Mouse (Mus musculus) CH12.LX (cell line): ENCODE data around the gene Pou4f2. TPM values are rescaled to one million over a fixed set of nuclear protein-coding genes. Genes with fewer than 3 reads are reported as not detected.

ENCODE experiments used
- DNase-seq: peaks from one replicate; pipeline ENCODE4 v3.0.0-alpha.2; 2013; ENCODE audit errors: extremely low read depth
- H3K27ac ChIP-seq: 2 replicates; pipeline ENCODE4 v1.5.1; 2012; ENCODE audit warnings: low read depth, mild to moderate bottlenecking, control low read depth, moderate library complexity; ENCODE audit not compliant: insufficient read depth
- H3K27me3 ChIP-seq: replicated peaks from 2 replicates; pipeline ENCODE3; 2012; ENCODE audit warnings: inconsistent platforms
- H3K36me3 ChIP-seq, 2 experiments: replicated peaks in 1 of 2; 2 replicates each; pipeline versions ENCODE3 to v1.6.1; 2012; ENCODE audit warnings: inconsistent platforms in 1 of 2, low read length in 1 of 2, mild to moderate bottlenecking in 1 of 2, mixed read lengths in 1 of 2, moderate library complexity in 1 of 2; ENCODE audit not compliant: control insufficient read depth in 1 of 2, insufficient read depth in 1 of 2
- H3K4me1 ChIP-seq, 2 experiments: 2 replicates each; pipeline ENCODE4 v1.6.1; 2012; ENCODE audit warnings: inconsistent platforms in 1 of 2, moderate library complexity in 1 of 2; ENCODE audit not compliant: insufficient read depth in 2 of 2, control insufficient read depth in 1 of 2
- H3K4me2 ChIP-seq: 2 replicates; pipeline ENCODE4 v1.6.1; 2012; ENCODE audit warnings: low read depth, mild to moderate bottlenecking, control low read depth; ENCODE audit not compliant: poor library complexity, insufficient read depth, severe bottlenecking
- H3K4me3 ChIP-seq, 3 experiments: fragments of 150-350 bp in 1 of 3; sonication (generic) in 1 of 3; replicated peaks in 1 of 3; 2 replicates each; pipeline versions ENCODE3 to v1.5.1; 2011 to 2012; ENCODE audit warnings: low read depth in 2 of 3, low read length in 2 of 3, mild to moderate bottlenecking in 2 of 3, moderate library complexity in 2 of 3, control low read depth in 1 of 3, improper control_type of control experiment in 1 of 3, inconsistent platforms in 1 of 3, mixed read lengths in 1 of 3; ENCODE audit not compliant: poor library complexity in 1 of 3
- H3K79me2 ChIP-seq: replicated peaks from 2 replicates; pipeline ENCODE4 v1.6.1; 2012; ENCODE audit warnings: mild to moderate bottlenecking, moderate library complexity; ENCODE audit not compliant: control insufficient read depth, poor library complexity, insufficient read depth, severe bottlenecking; ENCODE audit errors: extremely low read depth
- H3K9ac ChIP-seq: 2 replicates; pipeline ENCODE4 v1.6.1; 2012; ENCODE audit warnings: low read depth, mild to moderate bottlenecking, control low read depth, moderate library complexity; ENCODE audit not compliant: insufficient read depth
- H3K9me3 ChIP-seq: replicated peaks from 2 replicates; pipeline ENCODE3; 2012; ENCODE audit warnings: low read length, inconsistent platforms, mixed read lengths
- CTCF ChIP-seq, 2 experiments: IDR thresholded peaks in 1 of 2; conservative IDR thresholded peaks in 1 of 2; 2 replicates each; pipeline ENCODE4 v1.5.1; 2011 to 2012; ENCODE audit warnings: low read depth in 2 of 2, low read length in 2 of 2, improper control_type of control experiment in 1 of 2, inconsistent platforms in 1 of 2, mild to moderate bottlenecking in 1 of 2, moderate library complexity in 1 of 2
- GABPA ChIP-seq: IDR thresholded peaks from 2 replicates; pipeline ENCODE4 v1.6.1; 2012; ENCODE audit warnings: low read depth, low read length, improper control_type of control experiment, inconsistent platforms; ENCODE audit not compliant: insufficient replicate concordance
- JUN ChIP-seq: IDR thresholded peaks from 2 replicates; pipeline ENCODE4 v1.6.1; 2011; ENCODE audit warnings: low read depth, mild to moderate bottlenecking, low read length, improper control_type of control experiment, moderate library complexity; ENCODE audit not compliant: insufficient read depth
- MAX ChIP-seq: IDR thresholded peaks from 2 replicates; pipeline ENCODE4 v1.6.1; 2011; ENCODE audit warnings: low read length, improper control_type of control experiment
- RAD21 ChIP-seq: IDR thresholded peaks from 2 replicates; pipeline ENCODE4 v1.6.1; 2011; ENCODE audit warnings: low read depth, mild to moderate bottlenecking, low read length, improper control_type of control experiment, moderate library complexity
- SMC3 ChIP-seq: IDR thresholded peaks from 2 replicates; pipeline ENCODE4 v1.6.1; 2011; ENCODE audit warnings: low read depth, low read length, improper control_type of control experiment
- USF1 ChIP-seq: IDR thresholded peaks from 2 replicates; pipeline ENCODE4 v1.6.1; 2014; ENCODE audit warnings: low read depth, mild to moderate bottlenecking, inconsistent platforms, low read length, improper control_type of control experiment
- ZNF384 ChIP-seq: IDR thresholded peaks from 2 replicates; pipeline ENCODE4 v1.6.1; 2012; ENCODE audit warnings: low read depth, low read length, improper control_type of control experiment, inconsistent platforms
- dilution Hi-C: fragments of 300-500 bp; cut with MboI; formaldehyde crosslinking; loops from 2 replicates; pipeline ENCODE4 v1.14.3; 2020; ENCODE audit warnings: low sequenced_read_pairs; ENCODE audit not compliant: extremely low pct_unique_long_range_greater_than_20kb, extremely low pct_ligation_motif_present
- in situ Hi-C: fragments of 300-500 bp; cut with MboI; formaldehyde crosslinking; loops from 3 replicates; pipeline ENCODE4 v1.14.3; 2019; ENCODE audit warnings: low sequenced_read_pairs, low pct_ligation_motif_present, low pct_unique_long_range_greater_than_20kb, mixed read lengths
- polyA plus RNA-seq: library from polyadenylated mRNA; unstranded; fragments of >175 nt; gene quantifications from 2 replicates; pipeline ENCODE4 v1.2.1, GENCODE M21; 2012; ENCODE audit warnings: low read depth; ENCODE audit not compliant: insufficient read length
- total RNA-seq, 2 experiments: library from RNA; depleted of rRNA; stranded (reverse); fragments of 300-350 nt in 1 of 2; fragments of >200 nt in 1 of 2; gene quantifications; 2 replicates each; pipeline ENCODE4 v1.2.3; 2012 to 2014

Gene Pou4f2
- not detected in 2 replicates for total RNA-seq (2012; rRNA removed)
- total RNA-seq (2014; rRNA removed): not detected in 2 replicates
- polyA plus RNA-seq: not detected in 2 replicates

GRCm38 (mm10) chr8:78436071-78436651 lies at the start of gene Pou4f2:
Pou4f2 (minus strand) TSS chr8:78436645.
- TF ChIP-seq GABPA: no peak
- peaks cover 8% of the 10 kb centered on the region for H3K9me3 ChIP-seq
- DNase-seq: no peak
- H3K4me2 ChIP-seq: no peak within 1 kb of the TSS
- in situ Hi-C loops: no loop called here
- no peaks in the 10 kb centered on the region for H3K4me1 ChIP-seq
- no peak within 1 kb of the TSS for H3K27ac ChIP-seq
- H3K4me3 ChIP-seq: no peak within 1 kb of the TSS
- H3K9ac ChIP-seq: no peak within 1 kb of the TSS
- no peaks in the 10 kb centered on the region for H3K27me3 ChIP-seq
- H3K79me2 ChIP-seq: no peaks in the 10 kb centered on the region
- dilution Hi-C loops: no loop called here
- H3K36me3 ChIP-seq: no peaks in the 10 kb centered on the region

GRCm38 (mm10) chr8:78477051-78477829 lies 40.8 kb upstream of the Pou4f2 start:
- H3K9ac ChIP-seq: no peak overlapping the region
- H3K9me3 ChIP-seq: no peaks in the 10 kb centered on the region
- no peaks in the 10 kb centered on the region for H3K27me3 ChIP-seq
- H3K4me2 ChIP-seq: no peak overlapping the region
- in situ Hi-C loops: no loop called here
- H3K4me1 ChIP-seq: no peaks in the 10 kb centered on the region
- dilution Hi-C loops: no loop called here
- H3K27ac ChIP-seq: no peak overlapping the region
- H3K79me2 ChIP-seq: no peaks in the 10 kb centered on the region
- no peak for DNase-seq
- no peak overlapping the region for H3K4me3 ChIP-seq
- H3K36me3 ChIP-seq: no peaks in the 10 kb centered on the region
- TF ChIP-seq MAX (no peak), CTCF (conservative IDR thresholded peaks at IDR 0.05 in 1 of 2, IDR thresholded peaks at IDR 0.05 in 1 of 2; ENCODE audit: low read depth in 2 of 2, low read length in 2 of 2) (peak; percentile 36 to 38; a peak in 3 of 4 replicates)

GRCm38 (mm10) chr8:78467889-78468288 lies 31.4 kb upstream of the Pou4f2 start:
- dilution Hi-C loops: no loop called here
- no peak overlapping the region for H3K27ac ChIP-seq
- H3K79me2 ChIP-seq: no peaks in the 10 kb centered on the region
- in situ Hi-C loops: no loop called here
- H3K27me3 ChIP-seq: no peaks in the 10 kb centered on the region
- H3K4me3 ChIP-seq: no peak overlapping the region
- no peaks in the 10 kb centered on the region for H3K36me3 ChIP-seq
- peaks cover 2% of the 10 kb centered on the region for H3K9me3 ChIP-seq
- peak; percentile 40 for DNase-seq
- no peak overlapping the region for H3K4me2 ChIP-seq
- peak; percentile 61 for TF ChIP-seq RAD21
- no peak for TF ChIP-seq ZNF384
- peak; percentile 55 for TF ChIP-seq SMC3
- peak in 1 of 2 experiments; percentile 57; a peak in 2 of 4 replicates for TF ChIP-seq CTCF (conservative IDR thresholded peaks at IDR 0.05 in 1 of 2, IDR thresholded peaks at IDR 0.05 in 1 of 2; ENCODE audit: low read depth in 2 of 2, low read length in 2 of 2)
- TF ChIP-seq USF1: no peak
- no peak for TF ChIP-seq JUN
- peaks cover 0 to 8% of the 10 kb centered on the region in 2 experiments; a peak in 2 of 4 replicates for H3K4me1 ChIP-seq
- H3K9ac ChIP-seq: no peak overlapping the region
